In the genomic region with DNA sequence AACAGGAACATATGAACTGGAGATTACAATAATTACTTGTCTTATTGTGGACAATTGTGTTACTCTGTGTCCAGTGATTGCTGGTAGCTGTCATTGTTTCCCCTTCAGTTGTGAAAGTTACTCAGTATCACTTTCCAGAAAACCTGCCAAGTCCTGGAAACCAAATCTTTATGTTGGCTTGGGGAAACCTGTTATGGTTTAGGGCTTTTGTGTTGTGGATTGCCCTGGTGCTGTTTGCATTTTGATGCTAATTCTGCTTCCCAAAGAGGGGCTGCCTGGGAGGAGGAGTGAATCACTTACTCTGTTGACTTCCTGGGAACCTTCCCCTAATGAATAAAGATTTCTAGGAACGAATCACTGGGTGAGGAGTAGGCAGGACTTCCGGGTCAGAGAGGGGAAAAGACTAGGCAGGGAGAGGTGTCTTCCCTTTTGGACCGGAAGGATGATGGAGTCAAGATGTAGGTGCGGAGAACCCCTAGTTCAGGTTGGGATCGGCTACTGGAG, we compare ENCODE assay signal across 24 mouse cellular contexts.
A peak's percentile ranks its signal among the peaks of the same experiment; 100 is the strongest.
DNase-seq lines count a peak whose midpoint lies in the region; ATAC-seq lines count a peak whose summit lies in the region.
"Had no signal": no experiment of that assay in that cellular context is flagged by ENCODE, and none has a peak within 500 bp of the region (broad histone marks: within the 10 kb centered on the region; RNA-seq: fewer than 3 reads in every experiment).

No protein-coding gene starts in this region.

- no peak for DNase-seq in forebrain, embryonic 10.5 days (ENCODE audit: extremely low spot score, low spot score)
- DNase-seq in hindbrain, embryonic 11.5 days (ENCODE audit: low spot score) = peak; percentile 14
- DNase-seq in 3134 (ENCODE audit: extremely low read depth, insufficient read length, low spot score) (peak; percentile 2), R1 (ENCODE audit: low read depth, low spot score) (peak; percentile 87)
- no peak for DNase-seq in cerebellum, adult 11-12 months
- DNase-seq: adrenal gland, postnatal 14 days; cerebellum, adult 2 months; cerebellum, postnatal 14 days; gastrocnemius, postnatal 14 days; heart, postnatal 14 days; kidney, adult 9 months; kidney, postnatal 10 days; layer of hippocampus, postnatal 36 days; left cerebral cortex, postnatal 4 days; liver, postnatal 0 days; lung, postnatal 36 days; right cerebral cortex, postnatal 14 days had no signal

- peak overlapping the region; percentile 4; the same call in 1 of the 2 replicates for H3K27ac ChIP-seq in forebrain, embryonic 10.5 days
- H3K27ac ChIP-seq in forebrain, embryonic 15.5 days (replicated peaks) = no peak overlapping the region
- no peak overlapping the region for H3K27ac ChIP-seq in hindbrain, embryonic 11.5 days (ENCODE audit: low read depth, low read length)
- H3K27ac ChIP-seq in hindbrain, embryonic 16.5 days (ENCODE audit: low read depth, low read length) = no peak overlapping the region
- H3K27ac ChIP-seq: embryonic facial prominence, embryonic 12.5 days; hindbrain, embryonic 13.5 days; liver, embryonic 12.5 days had no signal

- no peak overlapping the region for H3K4me3 ChIP-seq in forebrain, embryonic 10.5 days
- no peak overlapping the region for H3K4me3 ChIP-seq in forebrain, embryonic 15.5 days
- no peak overlapping the region for H3K4me3 ChIP-seq in hindbrain, embryonic 11.5 days (ENCODE audit: low read depth, low read length)
- H3K4me3 ChIP-seq in hindbrain, embryonic 16.5 days (ENCODE audit: low read length) = no peak overlapping the region
- H3K4me3 ChIP-seq: embryonic facial prominence, embryonic 12.5 days; hindbrain, embryonic 13.5 days; liver, embryonic 12.5 days had no signal

- no peak overlapping the region for H3K9ac ChIP-seq in forebrain, embryonic 15.5 days (replicated peaks)
- no peak overlapping the region for H3K9ac ChIP-seq in hindbrain, embryonic 11.5 days (ENCODE audit: low read depth, low read length)
- H3K9ac ChIP-seq in hindbrain, embryonic 16.5 days (ENCODE audit: low read depth, low read length) = no peak overlapping the region
- H3K9ac ChIP-seq: embryonic facial prominence, embryonic 12.5 days; hindbrain, embryonic 13.5 days; liver, embryonic 12.5 days; liver, postnatal 0 days had no signal

- H3K27me3 ChIP-seq in forebrain, embryonic 10.5 days (ENCODE audit: poor library complexity, severe bottlenecking) = peaks cover 12% of the 10 kb centered on the region; the same call in 1 of the 2 replicates
- H3K27me3 ChIP-seq in forebrain, embryonic 15.5 days = no peaks in the 10 kb centered on the region
- no peaks in the 10 kb centered on the region for H3K27me3 ChIP-seq in hindbrain, embryonic 11.5 days (ENCODE audit: control insufficient read depth, insufficient read depth, low read length)
- H3K27me3 ChIP-seq in hindbrain, embryonic 16.5 days (replicated peaks; ENCODE audit: control insufficient read depth, insufficient read depth, low read length) = peaks cover 2% of the 10 kb centered on the region; the same call in 1 of the 2 replicates
- H3K27me3 ChIP-seq: embryonic facial prominence, embryonic 12.5 days; hindbrain, embryonic 13.5 days; liver, embryonic 12.5 days had no signal

- no peaks in the 10 kb centered on the region for H3K36me3 ChIP-seq in forebrain, embryonic 10.5 days (replicated peaks)
- no peaks in the 10 kb centered on the region for H3K36me3 ChIP-seq in forebrain, embryonic 15.5 days
- no peaks in the 10 kb centered on the region for H3K36me3 ChIP-seq in hindbrain, embryonic 11.5 days (ENCODE audit: control insufficient read depth, insufficient read depth, low read length)
- no peaks in the 10 kb centered on the region for H3K36me3 ChIP-seq in hindbrain, embryonic 16.5 days (ENCODE audit: control insufficient read depth, insufficient read depth, low read length)
- H3K36me3 ChIP-seq: embryonic facial prominence, embryonic 12.5 days; hindbrain, embryonic 13.5 days; liver, embryonic 12.5 days had no signal

- 78% methylated on average over 5 of the region's 5 CpGs for WGBS in forebrain, embryonic 10.5 days
- WGBS in forebrain, embryonic 15.5 days = 53% methylated on average over 5 of the region's 5 CpGs
- 80% methylated on average over 5 of the region's 5 CpGs for WGBS in hindbrain, embryonic 11.5 days
- WGBS in hindbrain, embryonic 16.5 days = 65% methylated on average over 5 of the region's 5 CpGs

- peaks cover 23% of the 10 kb centered on the region for H3K4me1 ChIP-seq in forebrain, embryonic 10.5 days
- peaks cover 13% of the 10 kb centered on the region for H3K4me1 ChIP-seq in forebrain, embryonic 15.5 days
- H3K4me1 ChIP-seq in hindbrain, embryonic 11.5 days (replicated peaks; ENCODE audit: control insufficient read depth, insufficient read depth, low read length) = no peaks in the 10 kb centered on the region
- H3K4me1 ChIP-seq in hindbrain, embryonic 16.5 days (ENCODE audit: control insufficient read depth, insufficient read depth, low read depth, low read length) = no peaks in the 10 kb centered on the region
- H3K4me1 ChIP-seq: embryonic facial prominence, embryonic 12.5 days; liver, embryonic 12.5 days had no signal

- H3K9me3 ChIP-seq in forebrain, embryonic 10.5 days = no peaks in the 10 kb centered on the region
- H3K9me3 ChIP-seq in forebrain, embryonic 15.5 days = no peaks in the 10 kb centered on the region
- no peaks in the 10 kb centered on the region for H3K9me3 ChIP-seq in hindbrain, embryonic 11.5 days (ENCODE audit: control insufficient read depth, low read length)
- H3K9me3 ChIP-seq in hindbrain, embryonic 16.5 days (ENCODE audit: control insufficient read depth, low read length) = no peaks in the 10 kb centered on the region
- H3K9me3 ChIP-seq: embryonic facial prominence, embryonic 12.5 days; hindbrain, embryonic 13.5 days; liver, embryonic 12.5 days had no signal

- H3K4me2 ChIP-seq in forebrain, embryonic 15.5 days (replicated peaks) = no peak overlapping the region
- H3K4me2 ChIP-seq in hindbrain, embryonic 11.5 days (replicated peaks; ENCODE audit: low read depth, low read length) = no peak overlapping the region
- H3K4me2 ChIP-seq in hindbrain, embryonic 16.5 days (ENCODE audit: low read length) = no peak overlapping the region
- H3K4me2 ChIP-seq: embryonic facial prominence, embryonic 12.5 days; hindbrain, embryonic 13.5 days; liver, embryonic 12.5 days had no signal

- no peak for ATAC-seq in forebrain, embryonic 15.5 days (replicated peaks)
- no peak for ATAC-seq in hindbrain, embryonic 11.5 days (ENCODE audit: low FRiP score)
- no peak for ATAC-seq in hindbrain, embryonic 16.5 days
- ATAC-seq: CD4-positive, CD25-positive, alpha-beta regulatory T cell, adult 4 months; intestine, postnatal 0 days; liver, embryonic 12.5 days; liver, postnatal 0 days had no signal

Comparison
In these comparisons a context has a peak if more than half of its experiments do, and no peak if none do; other contexts are left out.
1. DNase-seq: peak in hindbrain, embryonic 11.5 days (single experiment), 3134 (single experiment) and R1 (single experiment); none in forebrain, embryonic 10.5 days (single experiment) and cerebellum, adult 11-12 months (single experiment).